Mouse (Mus musculus) c-Kit-positive CD71-positive TER-119-positive erythroid progenitor cells, embryonic 14.5 days (primary cell): ENCODE data around the gene Dzip3.

Experiments used
- DNase-seq: peaks from one replicate; pipeline ENCODE4 v3.0.0-alpha.2; 2013; ENCODE audit warnings: low spot score

The Dzip3 gene

GRCm38 (mm10) chr16:48993559-48994342, at the start of gene Dzip3, which contains the start of gene Cip2a:
TSS of gene Dzip3 (minus strand) at chr16:48994165.
TSS of gene Cip2a (plus strand) at chr16:48994185.
- DNase-seq, result peak; percentile 77

- no peak for DNase-seq
Observed at GRCm38 (mm10) chr16:49040554-49041221, 46.7 kb upstream of the Dzip3 start.

GRCm38 (mm10) chr16:49037771-49038170, 43.8 kb upstream of the Dzip3 start:
- no peak for DNase-seq

DNA sequence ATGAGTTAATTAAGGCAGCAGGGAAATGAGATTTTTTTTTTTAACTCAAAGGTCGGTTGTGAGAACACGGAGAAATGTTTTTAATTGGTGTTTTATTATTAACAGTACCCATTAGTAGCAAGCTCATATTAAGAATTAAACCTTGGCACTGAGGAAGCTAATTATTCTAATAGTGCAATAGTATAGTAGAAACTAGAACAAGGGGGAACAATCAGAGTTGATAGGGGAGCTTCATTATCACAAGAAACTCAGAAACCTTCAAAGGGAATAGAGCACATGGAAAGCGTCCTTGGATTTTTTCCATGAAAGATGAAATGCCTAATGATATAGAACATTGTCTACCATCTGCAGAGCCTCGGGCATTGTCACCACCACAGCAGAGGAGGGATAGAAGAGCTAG, 41.9 kb upstream of the Dzip3 start:
- DNase-seq, result no peak

DNA sequence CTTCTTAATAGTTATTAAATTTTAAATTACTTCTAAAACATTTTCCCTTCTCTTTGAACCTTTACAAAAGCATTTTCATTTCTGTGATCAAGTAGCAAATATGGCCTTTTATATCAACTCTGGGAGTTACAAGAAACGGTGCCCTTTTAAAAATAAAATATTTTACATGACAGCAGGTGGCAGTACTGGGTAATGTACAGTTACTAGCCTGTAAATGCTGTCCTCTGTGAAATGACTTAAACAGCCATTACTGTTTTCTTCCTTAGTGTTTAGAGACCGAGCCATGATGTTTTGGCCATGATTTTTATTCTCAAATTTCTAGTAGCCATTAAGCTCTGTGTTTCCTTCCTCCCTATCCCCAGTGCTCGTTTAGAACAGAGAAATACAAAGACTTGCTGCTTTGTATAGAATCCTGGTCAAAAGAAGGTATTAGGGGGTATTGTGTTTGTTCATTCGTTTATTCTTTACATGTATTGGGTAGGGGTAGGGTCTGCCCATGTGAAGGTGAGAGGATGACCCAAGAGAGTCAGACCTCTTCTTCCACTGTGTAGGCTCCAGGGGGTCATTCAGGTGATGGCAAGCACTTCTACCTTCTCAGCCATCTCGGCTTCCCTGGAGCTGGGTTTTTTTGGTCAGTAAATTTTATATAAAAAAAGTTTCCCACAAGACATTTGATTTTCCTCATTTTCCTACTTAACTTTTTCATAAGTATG, 22.8 kb upstream of the Dzip3 start:
- no peak for DNase-seq

DNA sequence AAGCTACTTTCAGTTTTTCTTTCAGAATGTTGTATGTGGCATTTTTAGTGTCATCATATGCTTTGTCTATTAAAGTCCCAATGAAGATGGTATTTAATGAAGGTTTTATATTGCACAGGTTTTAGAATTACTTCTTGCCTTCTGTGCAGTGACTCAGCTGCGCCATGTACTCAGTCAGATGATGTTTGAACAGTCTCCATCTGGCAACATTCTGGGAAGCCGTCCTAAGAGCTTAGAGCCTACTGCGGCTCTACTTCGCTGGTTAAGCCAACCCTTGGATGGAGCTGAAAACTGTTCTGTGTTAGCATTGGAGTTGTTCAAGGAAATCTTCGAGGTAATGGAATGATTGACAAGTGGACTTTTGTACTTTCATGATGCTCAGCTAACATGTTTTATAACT, 10.2 kb upstream of the Dzip3 start:
- no peak for DNase-seq

- DNase-seq, result no peak
Observed at GRCm38 (mm10) chr16:48994343-48994693, 353 bp upstream of the Dzip3 start.

DNA sequence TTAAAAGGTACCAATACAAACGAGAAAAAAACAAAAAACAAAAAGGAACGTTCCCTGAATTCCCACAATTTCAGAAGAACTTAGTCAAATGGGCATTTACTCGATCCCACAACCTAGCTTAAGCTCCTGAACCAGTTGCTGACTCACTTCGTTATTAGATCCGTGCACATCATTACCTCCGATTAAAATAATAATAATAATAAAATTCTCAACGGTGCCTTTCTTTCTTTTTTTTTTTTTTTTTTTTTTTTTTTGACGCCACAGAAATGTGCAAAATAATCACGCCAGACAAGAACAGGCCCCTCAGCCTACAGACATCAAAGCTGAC, 770 bp downstream of the Dzip3 start:
- peak; percentile 35 for DNase-seq

- DNase-seq, result peak; percentile 18
Observed at GRCm38 (mm10) chr16:48992437-48993230, 1.3 kb downstream of the Dzip3 start.

GRCm38 (mm10) chr16:48989700-48990099, 4.3 kb downstream of the Dzip3 start:
- no peak for DNase-seq

DNA sequence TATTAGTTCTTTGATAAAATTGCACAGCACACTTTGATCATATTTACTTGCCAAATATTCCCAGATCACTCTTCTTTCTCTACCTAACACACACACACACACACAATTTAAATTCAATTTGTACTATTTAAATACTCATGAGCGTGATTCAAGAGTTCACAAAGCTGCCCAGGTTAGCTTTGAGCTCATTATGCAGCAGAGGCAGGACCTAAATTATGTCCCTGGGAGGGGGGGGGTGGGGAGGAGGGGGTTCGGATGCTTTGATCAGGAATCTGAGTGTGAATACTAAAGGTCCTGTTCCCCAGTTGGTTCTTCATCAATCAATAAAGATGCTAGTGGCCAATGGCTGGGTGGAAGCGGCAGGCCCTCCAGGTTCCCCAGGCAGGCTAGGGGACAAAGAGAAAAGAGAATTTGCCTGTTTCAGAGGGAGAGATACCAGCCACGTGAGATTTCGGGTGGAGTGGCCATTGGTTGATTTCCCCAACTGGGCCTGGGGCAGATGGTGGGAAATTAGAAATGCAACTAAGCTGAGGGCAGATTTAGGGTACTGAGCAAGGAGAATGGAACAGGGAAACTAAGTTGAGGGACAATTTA, 8.8 kb downstream of the Dzip3 start:
- no peak for DNase-seq

DNA sequence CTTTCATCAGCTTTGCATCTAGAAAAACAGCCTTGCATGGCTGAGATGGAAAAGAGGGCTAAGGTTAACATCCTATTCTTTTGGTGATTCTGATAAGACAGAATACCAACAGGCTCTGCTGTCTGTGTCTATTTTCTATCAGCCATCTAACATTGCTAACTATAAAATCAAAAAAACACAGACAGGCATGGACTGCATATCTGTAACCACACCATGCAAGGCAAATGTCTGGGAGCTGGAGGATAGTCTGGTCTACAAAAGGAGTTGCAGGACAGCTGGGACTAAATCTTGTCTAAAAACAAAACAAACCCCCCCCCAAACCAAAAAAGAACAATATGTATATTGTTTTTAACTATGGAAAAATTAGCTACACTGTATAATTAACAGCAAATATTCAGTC, 14.0 kb downstream of the Dzip3 start:
- no peak for DNase-seq

DNA sequence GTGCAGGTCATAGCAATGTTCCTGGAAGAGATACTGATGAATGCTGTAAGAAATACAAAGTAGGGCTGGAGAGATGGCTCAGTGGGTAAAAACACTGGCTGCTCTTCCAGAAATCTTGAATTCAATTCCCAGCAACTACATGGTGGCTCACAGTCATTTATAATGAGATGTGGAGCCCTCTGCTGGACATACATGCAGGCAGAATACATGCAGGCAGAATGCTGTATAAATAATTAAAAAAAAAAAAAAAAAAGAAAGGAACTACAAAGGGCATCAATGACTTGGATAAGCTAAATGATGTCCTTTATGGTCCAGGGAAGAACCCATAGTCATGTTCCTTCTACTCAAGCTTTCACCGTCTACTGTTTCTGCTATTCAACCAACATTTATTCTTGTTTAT, 20.4 kb downstream of the Dzip3 start:
- peak; percentile 21 for DNase-seq

GRCm38 (mm10) chr16:48972996-48973395, 21.0 kb downstream of the Dzip3 start:
- no peak for DNase-seq

- no peak for DNase-seq
Observed at GRCm38 (mm10) chr16:48941805-48942204, 52.2 kb downstream of the Dzip3 start.

DNA sequence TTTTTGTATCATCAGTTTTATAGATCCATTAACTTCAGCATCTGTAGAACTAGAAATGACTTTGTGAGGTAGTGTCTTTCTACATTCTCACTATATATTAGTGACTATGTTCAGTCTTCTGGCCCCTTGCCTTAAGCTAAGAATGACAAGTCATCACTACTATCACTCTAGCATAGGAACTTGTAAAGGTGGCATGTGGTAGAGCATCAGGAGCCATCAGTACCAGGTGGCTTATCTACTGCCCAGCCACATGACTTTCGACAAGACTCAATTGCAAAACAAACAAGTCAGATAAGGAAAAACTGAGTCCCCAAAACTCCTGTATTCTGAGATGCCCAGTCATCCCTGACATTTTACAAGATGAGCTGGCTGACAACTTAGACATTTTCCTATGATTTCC, 70.2 kb downstream of the Dzip3 start:
- DNase-seq, result no peak

DNA sequence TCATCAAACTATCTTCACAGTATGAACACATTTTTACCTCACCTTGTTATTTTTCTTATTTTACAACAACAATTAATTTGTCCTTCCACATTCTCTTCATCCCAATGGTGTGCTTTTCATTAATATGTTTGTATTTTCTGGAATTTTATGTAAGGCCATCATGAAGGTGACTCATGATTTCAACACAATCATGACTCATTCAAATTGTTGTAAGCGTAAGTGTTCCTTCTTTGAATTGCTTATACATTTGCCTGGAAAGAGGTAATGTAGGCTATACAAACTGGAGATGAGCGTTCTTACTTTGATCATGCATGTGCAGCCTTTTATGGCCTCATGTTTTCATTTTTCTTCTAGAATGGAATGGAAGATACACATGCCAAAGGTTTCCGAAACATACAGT, 80.8 kb downstream of the Dzip3 start:
- DNase-seq, result no peak

- no peak for DNase-seq
Observed at GRCm38 (mm10) chr16:48911184-48911583, 82.8 kb downstream of the Dzip3 start.

GRCm38 (mm10) chr16:48899868-48900267, 94.1 kb downstream of the Dzip3 start:
- no peak for DNase-seq

DNA sequence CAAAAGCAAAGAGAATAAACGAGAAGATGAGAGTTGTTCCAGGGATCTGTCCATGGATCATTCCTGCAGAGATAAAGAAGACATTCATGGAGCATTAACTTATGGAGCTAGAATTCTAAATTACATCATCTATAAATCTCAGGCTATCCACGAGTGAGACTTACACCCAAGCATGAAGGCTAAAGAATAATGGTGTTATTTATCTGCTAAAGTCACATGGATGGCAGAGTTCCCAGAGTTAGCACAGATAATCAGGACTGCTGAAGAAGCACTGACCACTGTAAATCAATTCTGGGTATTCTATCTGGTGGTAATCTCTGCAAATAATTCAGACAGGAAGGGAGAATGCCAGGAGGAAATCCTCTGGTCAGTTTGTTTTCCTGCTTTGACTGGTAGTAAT, 103.2 kb downstream of the Dzip3 start:
- DNase-seq, result no peak
